Mouse (Mus musculus): ENCODE results near the gene Bmp8a.

DNA sequence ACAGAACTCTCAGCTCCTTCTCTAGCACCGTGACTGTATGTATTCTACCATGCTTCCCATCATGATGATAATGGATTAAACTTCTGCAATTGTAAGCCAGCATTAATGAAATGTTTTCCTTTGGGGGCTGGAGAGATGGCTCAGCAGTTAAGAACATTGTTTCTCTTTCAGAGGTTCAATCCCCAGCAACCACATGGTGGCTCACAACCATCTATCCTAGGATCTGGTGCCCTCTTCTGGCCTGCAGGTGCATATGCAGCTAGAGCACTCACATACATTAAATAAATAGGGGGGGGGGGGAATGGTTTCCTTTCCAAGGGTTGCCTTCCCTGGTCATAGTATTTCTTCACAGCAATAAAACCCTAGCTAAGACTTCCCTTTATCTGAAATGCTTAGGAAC, 49.1 kb upstream of the Bmp8a start:
- peak; percentile 67 for TF ChIP-seq CTCF (IDR thresholded peaks at IDR 0.05; ENCODE audit: control insufficient read depth, insufficient read depth, low read length)
- no peak for TF ChIP-seq POLR2A (IDR thresholded peaks at IDR 0.05; ENCODE audit: borderline replicate concordance, control insufficient read depth, low read depth, low read length)
